8 mouse cellular contexts compared by ENCODE assay signal in the genomic region with DNA sequence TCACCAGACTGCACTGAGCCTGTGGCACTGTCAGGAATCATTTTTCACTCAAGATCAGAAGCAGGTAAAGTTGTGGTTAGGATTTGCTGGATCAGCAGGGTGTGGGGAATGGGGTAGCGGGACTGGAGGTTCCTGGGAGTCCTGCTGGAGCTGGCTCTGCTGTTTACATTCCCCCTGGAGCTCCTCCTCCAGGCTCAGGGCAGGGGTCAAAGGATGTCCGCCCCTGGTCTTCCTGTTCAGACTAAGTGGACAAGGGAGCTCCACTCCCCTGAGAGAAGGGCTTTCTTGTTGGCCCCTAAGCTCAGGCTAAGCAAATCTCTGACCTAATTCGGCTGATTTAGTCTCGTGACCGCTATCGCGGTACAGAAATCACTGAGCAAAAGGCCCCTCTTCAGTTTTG. TPM values are rescaled to one million over a fixed set of nuclear protein-coding genes. Genes with fewer than 3 reads are reported as not detected.
DNase-seq lines count a peak whose midpoint lies in the region; ATAC-seq lines count a peak whose summit lies in the region.

No protein-coding gene starts in this region.

- H3K36me3 ChIP-seq in forebrain, embryonic 10.5 days (replicated peaks): no peaks in the 10 kb centered on the region
- H3K36me3 ChIP-seq in forebrain, embryonic 15.5 days: no peaks in the 10 kb centered on the region

- H3K27ac ChIP-seq in forebrain, embryonic 10.5 days: peak overlapping the region; percentile 67
- no peak overlapping the region for H3K27ac ChIP-seq in forebrain, embryonic 15.5 days (replicated peaks)

- peaks cover 92% of the 10 kb centered on the region for H3K4me1 ChIP-seq in forebrain, embryonic 10.5 days
- peaks cover 56% of the 10 kb centered on the region for H3K4me1 ChIP-seq in forebrain, embryonic 15.5 days

- no peak overlapping the region for H3K9ac ChIP-seq in forebrain, embryonic 15.5 days (replicated peaks)

- no peaks in the 10 kb centered on the region for H3K27me3 ChIP-seq in forebrain, embryonic 10.5 days (ENCODE audit: poor library complexity, severe bottlenecking)
- H3K27me3 ChIP-seq in forebrain, embryonic 15.5 days: no peaks in the 10 kb centered on the region

- H3K9me3 ChIP-seq in forebrain, embryonic 10.5 days: no peaks in the 10 kb centered on the region
- no peaks in the 10 kb centered on the region for H3K9me3 ChIP-seq in forebrain, embryonic 15.5 days

- WGBS in forebrain, embryonic 10.5 days: 23% methylated on average over 7 of the region's 7 CpGs
- WGBS in forebrain, embryonic 15.5 days: 52% methylated on average over 7 of the region's 7 CpGs

- DNase-seq in forebrain, embryonic 10.5 days (ENCODE audit: extremely low spot score, low spot score): no peak
- DNase-seq in heart, adult 9 months (ENCODE audit: low spot score in 2 of 2): peak; percentile 56 to 76
- peak; percentile 77 for DNase-seq in kidney, postnatal 10 days
- DNase-seq in lung, postnatal 4 days: peak; percentile 49 to 71
- no peak for DNase-seq in layer of hippocampus, postnatal 25 days (ENCODE audit: extremely low spot score in 1 of 2, low spot score in 1 of 2)
- no peak for DNase-seq in MN1 (ENCODE audit: low spot score)
- DNase-seq in cerebellum, postnatal 10 days: no peak

- ATAC-seq in forebrain, embryonic 15.5 days (replicated peaks): no peak

- H3K4me2 ChIP-seq in forebrain, embryonic 15.5 days (replicated peaks): no peak overlapping the region

- H3K4me3 ChIP-seq in forebrain, embryonic 10.5 days: 0 out of 2 replicates have a peak overlapping the region, but pooled peaks have one; percentile 2
- no peak overlapping the region for H3K4me3 ChIP-seq in forebrain, embryonic 15.5 days

RNA-seq across cellular contexts. Expression of a gene that starts 13.7 kb away (rescaled TPM):
- 5.7 and 6.8 TPM in 2 replicates for polyA plus RNA-seq in forebrain, embryonic 10.5 days (2016; fragmentation: Nextera tagmentation; extraction: Ambion mirVana)
- polyA plus RNA-seq in forebrain, embryonic 15.5 days (2015; fragmentation: Nextera tagmentation; extraction: Ambion mirVana): 10.1 and 11.6 TPM in 2 replicates
- total RNA-seq in layer of hippocampus, postnatal 25 days (2021): 10 to 100 TPM; 17.6 to 28.2 TPM

Comparison
In these comparisons a context has a peak if more than half of its experiments do, and no peak if none do; other contexts are left out.
1. DNase-seq: peak in heart, adult 9 months (2 of 2), kidney, postnatal 10 days (single experiment) and lung, postnatal 4 days (2 of 2); none in forebrain, embryonic 10.5 days (single experiment), layer of hippocampus, postnatal 25 days (0 of 2), MN1 (single experiment) and cerebellum, postnatal 10 days (0 of 2).